Mouse (Mus musculus) brain, embryonic 14.5 days (tissue): ENCODE data around the gene Wnt16.
"Not testable (repeated sequence)": the region's sequence is repeated elsewhere in the genome, so short reads cannot be mapped to it uniquely, and the experiment has no call there.

Source experiments
- CTCF ChIP-seq: fragments of 200-500 bp; IDR thresholded peaks from 2 replicates; pipeline ENCODE4 v1.5.1; 2012; ENCODE audit warnings: inconsistent platforms, mild to moderate bottlenecking, moderate library complexity, borderline replicate concordance; ENCODE audit not compliant: insufficient read depth, insufficient read length; ENCODE audit errors: extremely low read depth
- POLR2A ChIP-seq: fragments of 200-500 bp; IDR thresholded peaks from 2 replicates; pipeline ENCODE4 v1.6.1; 2012; ENCODE audit warnings: mild to moderate bottlenecking, inconsistent platforms, borderline replicate concordance; ENCODE audit not compliant: poor library complexity, insufficient read depth, insufficient read length, severe bottlenecking; ENCODE audit errors: extremely low read depth

GRCm38 (mm10) chr6:22264094-22264493, 23.9 kb upstream of the Wnt16 start:
- not testable (repeated sequence) for TF ChIP-seq POLR2A, CTCF
